Mouse (Mus musculus) hindbrain, embryonic 11.5 days (tissue): ENCODE results near the gene Cc2d2b. TPM values are rescaled to one million over a fixed set of nuclear protein-coding genes. Genes with fewer than 3 reads are reported as not detected.
A peak's percentile ranks its signal among the peaks of the same experiment; 100 is the strongest.

Experiments
- ATAC-seq: fragments of 200-750 bp; cut with Nextera tagmentation; 2 replicates; pipeline ENCODE4 v1.8.0; 2017; ENCODE audit warnings: mild to moderate bottlenecking, moderate TSS enrichment, moderate library complexity; ENCODE audit not compliant: low FRiP score
- DNase-seq: peaks from one replicate; pipeline ENCODE4 v3.0.0-alpha.2; 2015; ENCODE audit warnings: low spot score
- H3K27ac ChIP-seq: fragments of 300-500 bp; sonication (generic); 2 replicates; pipeline ENCODE4 v1.5.1; 2014; ENCODE audit warnings: mild to moderate bottlenecking, low read depth, low read length
- H3K27me3 ChIP-seq: fragments of 300-500 bp; sonication (generic); 2 replicates; pipeline ENCODE4 v1.6.1; 2014; ENCODE audit warnings: mild to moderate bottlenecking, low read length, moderate library complexity, mixed read lengths; ENCODE audit not compliant: control insufficient read depth, insufficient read depth
- H3K36me3 ChIP-seq: fragments of 300-500 bp; sonication (generic); 2 replicates; pipeline ENCODE4 v1.6.1; 2014; ENCODE audit warnings: mild to moderate bottlenecking, low read length, moderate library complexity, mixed read lengths; ENCODE audit not compliant: control insufficient read depth, insufficient read depth
- H3K4me1 ChIP-seq: fragments of 300-500 bp; sonication (generic); replicated peaks from 2 replicates; pipeline ENCODE4 v1.6.1; 2014; ENCODE audit warnings: low read length, mixed read lengths; ENCODE audit not compliant: control insufficient read depth, insufficient read depth
- H3K4me2 ChIP-seq: fragments of 300-500 bp; sonication (generic); replicated peaks from 2 replicates; pipeline ENCODE4 v1.6.1; 2014; ENCODE audit warnings: mild to moderate bottlenecking, low read depth, low read length
- H3K4me3 ChIP-seq: fragments of 300-500 bp; sonication (generic); 2 replicates; pipeline ENCODE4 v1.5.1; 2014; ENCODE audit warnings: low read depth, low read length
- H3K9ac ChIP-seq: fragments of 300-500 bp; sonication (generic); 2 replicates; pipeline ENCODE4 v1.6.1; 2014; ENCODE audit warnings: low read depth, low read length
- H3K9me3 ChIP-seq: fragments of 300-500 bp; sonication (generic); 2 replicates; pipeline ENCODE4 v1.6.1; 2016; ENCODE audit warnings: low read length; ENCODE audit not compliant: control insufficient read depth
- WGBS: fragments of 180-500 bp; shearing (Covaris S2); extraction: QIAGEN DNeasy Blood & Tissue Kit; methylation state at CpG from one replicate; pipeline ENCODE4 v1.1.7; 2014; 5-methylcytosine and 5-hydroxymethylcytosine counted together
- polyA plus RNA-seq: library from polyadenylated mRNA; unstranded; fragments of >200 nt; fragmentation: Nextera tagmentation; extraction: Ambion mirVana; gene quantifications from 2 replicates; pipeline ENCODE4 v1.2.1, GENCODE M21; 2014

Gene Cc2d2b
- polyA plus RNA-seq, 1 experiment from 2014 or later: 0.20 TPM

DNA sequence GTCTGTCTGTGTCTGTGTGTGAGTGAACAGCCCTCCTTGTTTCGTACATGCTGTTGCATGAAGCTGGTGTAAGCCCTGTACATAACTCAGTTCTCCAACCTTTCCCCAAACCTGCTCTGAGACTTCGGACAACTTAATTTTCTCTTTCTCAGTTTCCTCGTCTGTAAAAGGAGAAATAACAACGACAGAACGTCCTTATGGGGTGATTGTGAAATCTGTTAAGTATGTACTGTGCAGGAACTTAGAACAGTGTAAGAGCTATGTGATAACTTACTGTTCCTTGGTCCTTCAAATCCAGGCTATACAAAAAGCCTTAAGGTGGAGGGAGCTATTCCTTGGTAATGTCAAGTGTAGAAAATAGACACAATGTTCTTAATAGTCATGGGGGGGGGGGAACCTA lies 83.8 kb downstream of the Cc2d2b start:
- no peak for ATAC-seq
- DNase-seq: no peak
- H3K9ac ChIP-seq: peak overlapping the region; percentile 99
- H3K4me1 ChIP-seq: no peaks in the 10 kb centered on the region; the same call in 1 of the 2 replicates
- H3K4me2 ChIP-seq: peak overlapping the region; percentile 82
- H3K4me3 ChIP-seq: peak overlapping the region; percentile 89
- H3K27ac ChIP-seq: no peak overlapping the region
- H3K27me3 ChIP-seq: no peaks in the 10 kb centered on the region
- 36% methylated on average over 5 of the region's 5 CpGs for WGBS
- no peaks in the 10 kb centered on the region for H3K9me3 ChIP-seq
- H3K36me3 ChIP-seq: no peaks in the 10 kb centered on the region; the same call in 1 of the 2 replicates

DNA sequence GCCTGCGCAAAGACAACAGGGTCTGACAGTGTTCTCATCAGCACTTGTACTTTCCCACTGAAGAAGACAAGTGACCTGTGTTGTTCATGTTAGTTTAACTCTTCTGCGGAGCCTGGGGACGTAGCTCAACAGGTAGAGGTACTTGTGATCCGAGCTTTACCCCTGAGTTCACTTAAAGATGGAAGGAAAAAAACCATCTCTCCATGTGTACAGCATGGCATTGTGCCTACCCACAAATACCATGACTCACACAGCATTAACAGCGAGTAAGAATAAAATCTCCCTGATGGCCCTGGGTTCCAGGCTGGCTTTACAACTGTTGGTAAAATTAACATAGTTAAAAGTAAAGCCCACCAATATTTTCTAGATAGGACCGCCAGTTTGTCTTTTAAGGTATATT lies 85.9 kb downstream of the Cc2d2b start:
- Histone ChIP-seq H3K9ac (no peak overlapping the region), H3K4me2 (no peak overlapping the region), H3K9me3 (no peaks in the 10 kb centered on the region), H3K4me1 (no peaks in the 10 kb centered on the region; the same call in 1 of the 2 replicates), H3K27ac (no peak overlapping the region), H3K36me3 (peaks cover 9% of the 10 kb centered on the region), H3K4me3 (no peak overlapping the region), H3K27me3 (no peaks in the 10 kb centered on the region)
- no peak for DNase-seq
- WGBS: 92% methylated on average over 6 of the region's 6 CpGs
- no peak for ATAC-seq

DNA sequence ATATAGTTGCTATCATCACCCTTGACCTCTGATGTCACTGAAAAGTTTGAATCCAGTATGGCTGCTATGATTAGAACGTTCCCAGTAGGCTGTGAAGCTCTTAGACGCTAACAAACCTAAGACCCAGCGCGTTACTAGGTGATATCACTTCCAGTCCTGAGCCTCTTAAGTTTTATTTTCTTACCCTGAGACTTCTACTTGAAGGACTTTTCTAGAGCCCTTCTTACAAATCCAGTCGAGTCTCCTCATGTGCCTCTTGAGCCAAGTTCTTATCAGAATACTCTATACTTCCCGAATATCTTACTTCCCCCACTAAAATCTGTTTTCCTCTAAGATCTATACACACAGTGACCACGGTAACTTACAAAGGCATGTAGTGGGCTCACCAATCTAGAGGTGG lies 89.7 kb downstream of the Cc2d2b start:
- no peak overlapping the region for H3K4me2 ChIP-seq
- WGBS: 93% methylated on average over 7 of the region's 7 CpGs
- no peak for DNase-seq
- H3K9me3 ChIP-seq: no peaks in the 10 kb centered on the region
- H3K27ac ChIP-seq: no peak overlapping the region
- no peak for ATAC-seq
- H3K27me3 ChIP-seq: no peaks in the 10 kb centered on the region
- H3K4me3 ChIP-seq: no peak overlapping the region
- H3K36me3 ChIP-seq: peaks cover 9% of the 10 kb centered on the region
- no peak overlapping the region for H3K9ac ChIP-seq
- H3K4me1 ChIP-seq: no peaks in the 10 kb centered on the region; the same call in 1 of the 2 replicates

GRCm38 (mm10) chr19:40840303-40840702 lies 91.8 kb downstream of the Cc2d2b start:
- H3K27me3 ChIP-seq: no peaks in the 10 kb centered on the region
- WGBS: 92% methylated on average over 6 of the region's 6 CpGs
- no peak overlapping the region for H3K27ac ChIP-seq
- H3K4me3 ChIP-seq: no peak overlapping the region
- DNase-seq (no peak), ATAC-seq (no peak)
- H3K4me2 ChIP-seq: no peak overlapping the region
- H3K9me3 ChIP-seq: no peaks in the 10 kb centered on the region
- no peaks in the 10 kb centered on the region for H3K4me1 ChIP-seq
- no peak overlapping the region for H3K9ac ChIP-seq
- H3K36me3 ChIP-seq: peaks cover 16% of the 10 kb centered on the region

DNA sequence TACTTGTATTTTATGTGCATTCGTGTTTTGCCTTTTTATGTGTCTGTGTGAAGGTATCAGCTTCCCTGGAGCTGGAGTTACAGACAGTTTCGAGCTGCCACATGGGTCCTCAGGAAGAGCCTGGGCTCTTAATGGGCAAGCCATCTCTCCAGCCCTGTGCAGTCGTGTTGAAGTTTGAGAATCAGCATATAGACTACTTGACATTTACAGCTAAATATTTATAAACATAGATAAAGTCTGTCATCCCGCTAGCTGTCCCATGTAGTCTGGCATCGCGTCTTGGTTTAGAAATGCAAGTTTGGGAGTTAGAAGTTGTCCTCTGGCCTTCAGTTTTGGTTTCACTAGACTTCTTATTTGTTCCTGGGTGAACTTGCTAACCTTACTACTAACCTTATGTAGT lies 92.5 kb downstream of the Cc2d2b start:
- Histone ChIP-seq H3K4me1 (no peaks in the 10 kb centered on the region), H3K4me2 (no peak overlapping the region), H3K27me3 (no peaks in the 10 kb centered on the region), H3K4me3 (no peak overlapping the region), H3K9me3 (no peaks in the 10 kb centered on the region), H3K27ac (no peak overlapping the region), H3K9ac (no peak overlapping the region), H3K36me3 (peaks cover 23% of the 10 kb centered on the region)
- DNase-seq (no peak), ATAC-seq (no peak)
- 95% methylated on average over 6 of the region's 6 CpGs for WGBS

- no peak overlapping the region for H3K4me2 ChIP-seq
- no peaks in the 10 kb centered on the region for H3K4me1 ChIP-seq
- 91% methylated on average over 13 of the region's 13 CpGs for WGBS
- H3K4me3 ChIP-seq: no peak overlapping the region
- H3K9ac ChIP-seq: no peak overlapping the region
- DNase-seq (no peak), ATAC-seq (no peak)
- no peaks in the 10 kb centered on the region for H3K9me3 ChIP-seq
- H3K36me3 ChIP-seq: peaks cover 24% of the 10 kb centered on the region
- no peaks in the 10 kb centered on the region for H3K27me3 ChIP-seq
- no peak overlapping the region for H3K27ac ChIP-seq
Measured at GRCm38 (mm10) chr19:40841593-40841992, 93.0 kb downstream of the Cc2d2b start.

GRCm38 (mm10) chr19:40844731-40845130 lies 96.2 kb downstream of the Cc2d2b start:
- DNase-seq (no peak), ATAC-seq (no peak)
- Histone ChIP-seq H3K27ac (no peak overlapping the region), H3K36me3 (peaks cover 19% of the 10 kb centered on the region), H3K27me3 (no peaks in the 10 kb centered on the region), H3K9ac (no peak overlapping the region), H3K4me3 (no peak overlapping the region), H3K4me2 (no peak overlapping the region), H3K4me1 (no peaks in the 10 kb centered on the region), H3K9me3 (no peaks in the 10 kb centered on the region)
- WGBS: 94% methylated on average over 13 of the region's 13 CpGs

- H3K36me3 ChIP-seq: peaks cover 19% of the 10 kb centered on the region
- H3K9ac ChIP-seq: no peak overlapping the region
- H3K4me1 ChIP-seq: no peaks in the 10 kb centered on the region
- DNase-seq: no peak
- ATAC-seq: no peak
- H3K9me3 ChIP-seq: no peaks in the 10 kb centered on the region
- H3K27ac ChIP-seq: no peak overlapping the region
- 82% methylated on average over 12 of the region's 12 CpGs for WGBS
- no peak overlapping the region for H3K4me3 ChIP-seq
- H3K27me3 ChIP-seq: no peaks in the 10 kb centered on the region
- no peak overlapping the region for H3K4me2 ChIP-seq
Measured at GRCm38 (mm10) chr19:40849391-40849790, 100.8 kb downstream of the Cc2d2b start.

- H3K4me3 ChIP-seq: no peak overlapping the region
- DNase-seq (no peak), ATAC-seq (no peak)
- H3K9me3 ChIP-seq: no peaks in the 10 kb centered on the region
- no peak overlapping the region for H3K27ac ChIP-seq
- WGBS: 81% methylated on average over 4 of the region's 4 CpGs
- no peak overlapping the region for H3K9ac ChIP-seq
- no peak overlapping the region for H3K4me2 ChIP-seq
- H3K27me3 ChIP-seq: no peaks in the 10 kb centered on the region
- no peaks in the 10 kb centered on the region for H3K36me3 ChIP-seq
- no peaks in the 10 kb centered on the region for H3K4me1 ChIP-seq
Measured at GRCm38 (mm10) chr19:40859555-40859954, 111.0 kb downstream of the Cc2d2b start.
